Mouse (Mus musculus) ES-E14 (cell line): Measurements from ENCODE around the gene Map2k5. TPM values are rescaled to one million over a fixed set of nuclear protein-coding genes. Genes with fewer than 3 reads are reported as not detected.

Source experiments
- DNase-seq: peaks from one replicate; pipeline ENCODE4 v3.0.0-alpha.2; 2013; ENCODE audit warnings: low read depth, low spot score
- H3K27ac ChIP-seq: 2 replicates; pipeline ENCODE4 v1.5.1; 2012; ENCODE audit warnings: low read depth, mild to moderate bottlenecking, low read length, moderate library complexity, mixed read lengths; ENCODE audit not compliant: poor library complexity, insufficient read depth, severe bottlenecking
- H3K36me3 ChIP-seq: 2 replicates; pipeline ENCODE4 v1.6.1; 2012; ENCODE audit warnings: mild to moderate bottlenecking, low read length, moderate library complexity, mixed read lengths; ENCODE audit not compliant: control insufficient read depth, poor library complexity, insufficient read depth, severe bottlenecking
- H3K4me1 ChIP-seq, 2 experiments: fragments of 150-350 bp in 1 of 2; sonication (generic) in 1 of 2; 2 replicates each; pipeline ENCODE4 v1.6.1; 2012; ENCODE audit warnings: low read length in 2 of 2, mild to moderate bottlenecking in 1 of 2, mixed read lengths in 1 of 2; ENCODE audit not compliant: control insufficient read depth in 2 of 2, insufficient read depth in 2 of 2, poor library complexity in 1 of 2
- H3K4me3 ChIP-seq, 2 experiments: fragments of 150-350 bp in 1 of 2; sonication (generic) in 1 of 2; 2 replicates each; pipeline ENCODE4 v1.5.1; 2012; ENCODE audit warnings: low read length in 2 of 2, low read depth in 1 of 2, mild to moderate bottlenecking in 1 of 2, mixed read lengths in 1 of 2; ENCODE audit not compliant: insufficient read depth in 1 of 2, poor library complexity in 1 of 2, severe bottlenecking in 1 of 2
- H3K9ac ChIP-seq: 2 replicates; pipeline ENCODE4 v1.6.1; 2012; ENCODE audit warnings: low read depth, mild to moderate bottlenecking, low read length, mixed read lengths; ENCODE audit not compliant: poor library complexity, insufficient read depth, severe bottlenecking
- H3K9me3 ChIP-seq: fragments of 150-350 bp; sonication (generic); 2 replicates; pipeline ENCODE4 v1.6.1; 2012; ENCODE audit warnings: low read depth, mild to moderate bottlenecking, low read length; ENCODE audit not compliant: control insufficient read depth, insufficient read depth
- CHD2 ChIP-seq: IDR thresholded peaks from 2 replicates; pipeline ENCODE4 v1.6.1; 2014; ENCODE audit warnings: mild to moderate bottlenecking, low read depth, low read length, inconsistent platforms
- HCFC1 ChIP-seq: IDR thresholded peaks from 2 replicates; pipeline ENCODE4 v1.6.1; 2012; ENCODE audit warnings: low read length, inconsistent platforms, borderline replicate concordance; ENCODE audit not compliant: insufficient read depth
- MAFK ChIP-seq: IDR thresholded peaks from 2 replicates; pipeline ENCODE4 v1.6.1; 2014; ENCODE audit warnings: mild to moderate bottlenecking, low read depth, low read length, inconsistent platforms; ENCODE audit not compliant: insufficient read depth
- ZC3H11A ChIP-seq: IDR thresholded peaks from 2 replicates; pipeline ENCODE4 v1.6.1; 2012; ENCODE audit warnings: low read depth, mild to moderate bottlenecking, inconsistent platforms, low read length, borderline replicate concordance
- ZNF384 ChIP-seq: IDR thresholded peaks from 2 replicates; pipeline ENCODE4 v1.6.1; 2012; ENCODE audit warnings: low read depth, low read length, inconsistent platforms
- in situ Hi-C, 2 experiments: fragments of 600-800 bp; cut with MboI; formaldehyde crosslinking; loops; one replicate each; pipeline ENCODE4 v1.15.1; 2025; ENCODE audit warnings: low sequenced_read_pairs in 2 of 2, inconsistent platforms in 1 of 2; ENCODE audit not compliant: unreplicated experiment in 2 of 2
- total RNA-seq: library from RNA; depleted of rRNA; stranded (reverse); fragments of 300-350 nt; gene quantifications from 2 replicates; pipeline ENCODE4 v1.2.3, GENCODE M21; 2012

The Map2k5 gene
- total RNA-seq, 1 experiment, result 8.3 TPM

GRCm38 (mm10) chr9:63250841-63251626, 126.7 kb downstream of the Map2k5 start:
- Histone ChIP-seq H3K4me1 (no peaks in the 10 kb centered on the region), H3K4me3 (no peak overlapping the region), H3K27ac (no peak overlapping the region), H3K36me3 (0 out of 2 replicates have a peak, but pooled peaks cover 2% of the 10 kb centered on the region), H3K9me3 (no peaks in the 10 kb centered on the region), H3K9ac (no peak overlapping the region)
- in situ Hi-C loops, result no loop called here
- no peak for DNase-seq
- TF ChIP-seq HCFC1 (no peak), ZC3H11A (no peak), ZNF384 (no peak), CHD2 (no peak), MAFK (no peak)

DNA sequence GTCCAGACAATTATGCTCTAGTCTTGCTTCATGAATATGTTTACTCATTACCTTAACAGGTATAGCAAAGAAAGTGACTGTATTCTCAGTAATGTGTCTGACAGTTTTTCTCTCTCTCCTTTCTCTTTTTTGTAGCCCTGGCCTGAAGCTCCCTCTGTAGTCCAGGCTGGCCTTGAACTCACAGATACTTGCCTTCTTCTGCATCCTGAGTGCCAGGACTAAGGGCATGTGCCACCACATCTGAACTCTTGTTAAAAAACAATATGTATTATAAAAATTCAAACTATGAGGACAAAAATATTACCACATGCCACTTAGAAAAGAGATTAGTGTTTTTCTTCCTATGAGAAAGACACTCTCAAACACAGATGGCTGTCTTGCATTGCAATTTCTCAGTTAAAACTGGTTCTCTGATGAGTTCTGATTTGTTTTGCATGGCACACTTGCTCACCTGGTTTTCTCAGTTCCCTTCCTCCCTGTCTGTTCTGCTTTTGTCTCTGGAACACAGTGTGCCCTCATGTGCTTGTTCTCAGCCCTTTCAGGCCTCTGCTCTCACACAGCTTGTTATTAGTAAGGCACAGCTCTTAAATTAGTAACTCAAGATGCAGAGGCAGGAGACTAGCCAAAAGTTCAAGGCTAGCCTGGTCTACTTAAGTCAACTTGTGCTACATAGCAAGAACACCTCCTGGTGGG, 129.5 kb downstream of the Map2k5 start:
- H3K9me3 ChIP-seq, result no peaks in the 10 kb centered on the region
- DNase-seq, result no peak
- H3K4me3 ChIP-seq, result no peak overlapping the region
- H3K36me3 ChIP-seq, result 0 out of 2 replicates have a peak, but pooled peaks cover 2% of the 10 kb centered on the region
- TF ChIP-seq HCFC1, result no peak
- TF ChIP-seq ZC3H11A, result no peak
- TF ChIP-seq CHD2, result no peak
- TF ChIP-seq MAFK, result no peak
- TF ChIP-seq ZNF384, result no peak
- H3K27ac ChIP-seq, result no peak overlapping the region
- H3K4me1 ChIP-seq, result no peaks in the 10 kb centered on the region
- no peak overlapping the region for H3K9ac ChIP-seq
- in situ Hi-C loops, result no loop called here

- no peak overlapping the region for H3K27ac ChIP-seq
- in situ Hi-C loops, result no loop called here
- DNase-seq, result no peak
- TF ChIP-seq ZNF384, result no peak
- no peak for TF ChIP-seq CHD2
- TF ChIP-seq ZC3H11A, result no peak
- TF ChIP-seq MAFK, result no peak
- no peak for TF ChIP-seq HCFC1
- H3K4me3 ChIP-seq, result no peak overlapping the region
- no peaks in the 10 kb centered on the region for H3K9me3 ChIP-seq
- 0 out of 2 replicates have a peak, but pooled peaks cover 2% of the 10 kb centered on the region for H3K36me3 ChIP-seq
- no peak overlapping the region for H3K9ac ChIP-seq
- H3K4me1 ChIP-seq, result no peaks in the 10 kb centered on the region
Measured at GRCm38 (mm10) chr9:63246568-63247169, 131.0 kb downstream of the Map2k5 start.

- Histone ChIP-seq H3K9me3 (no peaks in the 10 kb centered on the region), H3K9ac (no peak overlapping the region), H3K36me3 (no peaks in the 10 kb centered on the region), H3K4me3 (no peak overlapping the region), H3K4me1 (no peaks in the 10 kb centered on the region), H3K27ac (no peak overlapping the region)
- DNase-seq, result no peak
- in situ Hi-C loops, result no loop called here
- TF ChIP-seq ZC3H11A, result no peak
- TF ChIP-seq HCFC1, result no peak
- TF ChIP-seq CHD2, result no peak
- TF ChIP-seq ZNF384, result no peak
- TF ChIP-seq MAFK, result no peak
Measured at GRCm38 (mm10) chr9:63241961-63242360, 135.7 kb downstream of the Map2k5 start.
